Mouse (Mus musculus): ENCODE results near the gene Rpp40. TPM values are rescaled to one million over a fixed set of nuclear protein-coding genes. Genes with fewer than 3 reads are reported as not detected.
A peak's percentile ranks its signal among the peaks of the same experiment; 100 is the strongest.

Gene Rpp40
- total and polyA plus RNA-seq, 3 experiments: 44.6 to 77.4 (median 63.5) TPM

DNA sequence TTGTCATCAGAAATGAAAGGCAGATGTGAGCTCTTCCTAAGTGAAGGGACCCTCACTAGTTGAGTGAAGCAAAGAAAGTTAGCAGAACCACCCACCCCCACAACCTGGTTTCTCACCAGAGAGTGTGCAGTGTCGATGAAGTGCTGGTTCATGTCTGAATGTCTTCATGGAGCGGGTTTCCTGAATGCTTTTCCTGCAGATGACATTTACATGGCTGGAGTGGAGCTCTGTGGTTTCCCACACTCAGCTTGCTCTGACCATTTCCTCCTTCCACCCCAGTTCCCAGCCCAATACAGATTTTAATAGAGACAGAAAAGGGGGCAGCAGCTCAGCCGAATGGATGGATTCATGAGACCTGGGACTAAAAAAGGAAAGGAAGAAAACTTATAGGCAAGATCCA, 13.3 kb downstream of the Rpp40 start:
- dilution Hi-C loops (cut with MboI; ENCODE audit: extremely low pct_ligation_motif_present, extremely low pct_unique_long_range_greater_than_20kb, low sequenced_read_pairs) (no loop called here), in situ Hi-C loops (cut with MboI; ENCODE audit: low pct_ligation_motif_present, low pct_unique_long_range_greater_than_20kb, low sequenced_read_pairs) (no loop called here)
- no peak for DNase-seq (ENCODE audit: extremely low read depth)
- Histone ChIP-seq H3K4me2 (ENCODE audit: insufficient read depth, low read depth, poor library complexity, severe bottlenecking) (no peak overlapping the region), H3K79me2 (replicated peaks; ENCODE audit: control insufficient read depth, extremely low read depth, insufficient read depth, poor library complexity, severe bottlenecking) (no peaks in the 10 kb centered on the region), H3K27ac (ENCODE audit: insufficient read depth, low read depth) (no peak overlapping the region), H3K9me3 (replicated peaks; ENCODE audit: low read length) (peaks cover 3% of the 10 kb centered on the region), H3K27me3 (replicated peaks) (no peaks in the 10 kb centered on the region), H3K9ac (ENCODE audit: insufficient read depth, low read depth) (no peak overlapping the region), H3K4me3 (replicated peaks in 1 of 3; ENCODE audit: low read depth in 2 of 3, low read length in 2 of 3, poor library complexity in 1 of 3) (no peak overlapping the region), H3K36me3 (replicated peaks in 1 of 2; ENCODE audit: control insufficient read depth in 1 of 2, insufficient read depth in 1 of 2, low read length in 1 of 2) (peaks cover 12 to 22% of the 10 kb centered on the region in 2 experiments), H3K4me1 (ENCODE audit: control insufficient read depth in 1 of 2, insufficient read depth in 2 of 2) (peaks cover 0 to 8% of the 10 kb centered on the region in 2 experiments; a peak in 1 of 4 replicates)
- no peak for TF ChIP-seq CTCF (conservative IDR thresholded peaks at IDR 0.05 in 1 of 2, IDR thresholded peaks at IDR 0.05 in 1 of 2; ENCODE audit: low read depth in 2 of 2, low read length in 2 of 2)
- no peak for TF ChIP-seq TBP (conservative IDR thresholded peaks at IDR 0.05; ENCODE audit: low read depth, low read length)
- no peak for TF ChIP-seq GABPA (IDR thresholded peaks at IDR 0.05; ENCODE audit: insufficient replicate concordance, low read depth, low read length)
- no peak for TF ChIP-seq USF1 (IDR thresholded peaks at IDR 0.05; ENCODE audit: low read depth, low read length)
- no peak for TF ChIP-seq IRF4 (IDR thresholded peaks at IDR 0.05; ENCODE audit: low read depth, low read length)
- no peak for TF ChIP-seq JUN (IDR thresholded peaks at IDR 0.05; ENCODE audit: insufficient read depth, low read depth, low read length)
- no peak for TF ChIP-seq MAX (IDR thresholded peaks at IDR 0.05; ENCODE audit: low read length)
- no peak for TF ChIP-seq HCFC1 (IDR thresholded peaks at IDR 0.05; ENCODE audit: low read depth, low read length)
- TF ChIP-seq CHD2 (IDR thresholded peaks at IDR 0.05; ENCODE audit: low read length): no peak
- no peak for TF ChIP-seq PAX5 (IDR thresholded peaks at IDR 0.05; ENCODE audit: low read length)
- TF ChIP-seq MYC (IDR thresholded peaks at IDR 0.05; ENCODE audit: low read depth, low read length): no peak
- TF ChIP-seq BHLHE40 (IDR thresholded peaks at IDR 0.05; ENCODE audit: low read depth, low read length): no peak
- TF ChIP-seq EP300 (IDR thresholded peaks at IDR 0.05; ENCODE audit: low read length): no peak
- no peak for TF ChIP-seq ZMIZ1 (IDR thresholded peaks at IDR 0.05; ENCODE audit: low read depth, low read length)
- TF ChIP-seq MXI1 (IDR thresholded peaks at IDR 0.05; ENCODE audit: low read depth, low read length): no peak
- TF ChIP-seq E2F4 (IDR thresholded peaks at IDR 0.05; ENCODE audit: insufficient replicate concordance, low read depth, low read length): no peak
- TF ChIP-seq JUND (conservative IDR thresholded peaks at IDR 0.05; ENCODE audit: low read depth, low read length): no peak

GRCm38 (mm10) chr13:35886121-35886725, 19.9 kb downstream of the Rpp40 start:
- Histone ChIP-seq H3K9ac (ENCODE audit: insufficient read depth, low read depth) (no peak overlapping the region), H3K9me3 (replicated peaks; ENCODE audit: low read length) (no peaks in the 10 kb centered on the region), H3K4me3 (replicated peaks in 1 of 3; ENCODE audit: low read depth in 2 of 3, low read length in 2 of 3, poor library complexity in 1 of 3) (no peak overlapping the region), H3K4me2 (ENCODE audit: insufficient read depth, low read depth, poor library complexity, severe bottlenecking) (no peak overlapping the region), H3K79me2 (replicated peaks; ENCODE audit: control insufficient read depth, extremely low read depth, insufficient read depth, poor library complexity, severe bottlenecking) (no peaks in the 10 kb centered on the region), H3K36me3 (replicated peaks in 1 of 2; ENCODE audit: control insufficient read depth in 1 of 2, insufficient read depth in 1 of 2, low read length in 1 of 2) (no peaks in the 10 kb centered on the region), H3K4me1 (ENCODE audit: control insufficient read depth in 1 of 2, insufficient read depth in 2 of 2) (peaks cover 3 to 23% of the 10 kb centered on the region in 2 experiments; a peak in 3 of 4 replicates), H3K27ac (ENCODE audit: insufficient read depth, low read depth) (no peak overlapping the region), H3K27me3 (replicated peaks) (no peaks in the 10 kb centered on the region)
- TF ChIP-seq RAD21 (IDR thresholded peaks at IDR 0.05; ENCODE audit: low read depth, low read length): peak; percentile 44
- TF ChIP-seq NELFE (IDR thresholded peaks at IDR 0.05; ENCODE audit: low read depth, low read length): no peak; the same call in 1 of the 2 replicates
- TF ChIP-seq HCFC1 (IDR thresholded peaks at IDR 0.05; ENCODE audit: low read depth, low read length): no peak
- no peak for TF ChIP-seq ELF1 (IDR thresholded peaks at IDR 0.05; ENCODE audit: low read depth, low read length)
- TF ChIP-seq EP300 (IDR thresholded peaks at IDR 0.05; ENCODE audit: low read length): no peak
- TF ChIP-seq SMC3 (IDR thresholded peaks at IDR 0.05; ENCODE audit: low read depth, low read length): peak; percentile 70
- 0 out of 2 replicates have a peak, but pooled peaks have one; percentile 35 for TF ChIP-seq MYC (IDR thresholded peaks at IDR 0.05; ENCODE audit: low read depth, low read length)
- TF ChIP-seq ZNF384 (IDR thresholded peaks at IDR 0.05; ENCODE audit: low read depth, low read length): 0 out of 2 replicates have a peak, but pooled peaks have one; percentile 34
- no peak for TF ChIP-seq MEF2A (IDR thresholded peaks at IDR 0.05; ENCODE audit: borderline replicate concordance, low read depth, low read length)
- peak; percentile 66 to 83 for TF ChIP-seq CTCF (conservative IDR thresholded peaks at IDR 0.05 in 1 of 2, IDR thresholded peaks at IDR 0.05 in 1 of 2; ENCODE audit: low read depth in 2 of 2, low read length in 2 of 2)
- dilution Hi-C loops (cut with MboI; ENCODE audit: extremely low pct_ligation_motif_present, extremely low pct_unique_long_range_greater_than_20kb, low sequenced_read_pairs): no loop called here
- in situ Hi-C loops (cut with MboI; ENCODE audit: low pct_ligation_motif_present, low pct_unique_long_range_greater_than_20kb, low sequenced_read_pairs): no loop called here
- DNase-seq (ENCODE audit: extremely low read depth): peak; percentile 49
